Comparison of ENCODE assay signal across 26 mouse cellular contexts in the genomic region with DNA sequence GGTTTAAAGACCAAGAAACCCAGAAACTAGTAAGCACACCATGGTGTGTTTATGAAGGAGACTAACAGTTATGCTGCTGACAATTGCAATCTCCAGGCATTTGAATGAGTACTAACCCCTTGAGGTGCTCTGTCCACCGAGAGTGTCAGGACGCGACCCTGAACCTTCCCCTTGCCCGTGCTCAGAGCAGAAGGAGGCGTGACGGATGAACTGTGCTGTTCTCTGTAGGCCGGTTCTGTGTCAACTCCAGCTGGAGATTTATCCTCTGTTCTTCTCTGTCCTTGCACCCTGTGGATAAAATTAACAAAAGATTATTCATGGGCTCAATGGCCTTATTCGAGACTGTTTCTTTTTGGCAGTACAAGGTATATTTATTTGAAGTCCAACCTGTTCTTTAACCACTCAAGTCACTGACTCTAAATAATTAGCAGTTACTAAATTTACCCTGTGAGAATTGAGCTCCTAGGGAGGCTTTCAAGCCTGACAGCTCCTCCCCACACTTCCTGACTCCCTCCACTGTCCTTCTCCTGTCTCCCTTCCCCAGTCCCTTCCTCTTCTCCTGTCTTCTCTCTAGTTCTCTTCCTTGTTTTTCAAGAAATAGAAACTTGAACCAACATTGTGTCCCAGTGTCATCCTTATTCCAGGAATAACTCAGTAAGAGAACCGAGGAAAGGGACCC.
DNase-seq lines count a peak whose midpoint lies in the region; ATAC-seq and TF ChIP-seq lines count a peak whose summit lies in the region.
"Had no signal": no experiment of that assay in that cellular context is flagged by ENCODE, and none has a peak within 500 bp of the region (broad histone marks: within the 10 kb centered on the region; RNA-seq: fewer than 3 reads in every experiment).

No protein-coding gene starts in this region.

- ATAC-seq in kidney, embryonic 14.5 days (ENCODE audit: low FRiP score, low TSS enrichment) = peak; percentile 60; the same call in 1 of the 2 replicates
- no peak for ATAC-seq in hindbrain, postnatal 0 days
- ATAC-seq: forebrain, postnatal 0 days; intestine, postnatal 0 days; liver, postnatal 0 days; lung, postnatal 0 days had no signal

- H3K9me3 ChIP-seq in kidney, embryonic 14.5 days (ENCODE audit: control insufficient read depth, low read length) = no peaks in the 10 kb centered on the region
- no peaks in the 10 kb centered on the region for H3K9me3 ChIP-seq in hindbrain, postnatal 0 days (ENCODE audit: low read length)
- H3K9me3 ChIP-seq: embryonic facial prominence, embryonic 12.5 days; heart, embryonic 15.5 days; hindbrain, embryonic 15.5 days; limb, embryonic 12.5 days; midbrain, embryonic 10.5 days; stomach, embryonic 15.5 days had no signal

- H3K27ac ChIP-seq in kidney, embryonic 14.5 days (ENCODE audit: low read depth, low read length) = no peak overlapping the region
- H3K27ac ChIP-seq in hindbrain, postnatal 0 days = no peak overlapping the region
- H3K27ac ChIP-seq: embryonic facial prominence, embryonic 12.5 days; gastrocnemius, adult 2 months; heart, embryonic 15.5 days; hindbrain, embryonic 15.5 days; layer of hippocampus, adult 2 months; limb, embryonic 12.5 days; macrophage; midbrain, embryonic 10.5 days; stomach, embryonic 15.5 days had no signal

- no peaks in the 10 kb centered on the region for H3K27me3 ChIP-seq in kidney, embryonic 14.5 days (ENCODE audit: control insufficient read depth, insufficient read depth, low read length)
- H3K27me3 ChIP-seq in hindbrain, postnatal 0 days (ENCODE audit: insufficient read depth, low read length) = no peaks in the 10 kb centered on the region
- H3K27me3 ChIP-seq: embryonic facial prominence, embryonic 12.5 days; heart, embryonic 15.5 days; hindbrain, embryonic 15.5 days; limb, embryonic 12.5 days; stomach, embryonic 15.5 days had no signal

- H3K4me2 ChIP-seq in kidney, embryonic 14.5 days (replicated peaks; ENCODE audit: low read depth, low read length) = no peak overlapping the region
- H3K4me2 ChIP-seq in hindbrain, postnatal 0 days (ENCODE audit: low read depth, low read length) = no peak overlapping the region
- H3K4me2 ChIP-seq: embryonic facial prominence, embryonic 12.5 days; heart, embryonic 15.5 days; hindbrain, embryonic 15.5 days; limb, embryonic 12.5 days; liver, embryonic 11.5 days; stomach, embryonic 15.5 days had no signal

- H3K9ac ChIP-seq in kidney, embryonic 14.5 days (ENCODE audit: low read depth, low read length) = no peak overlapping the region
- no peak overlapping the region for H3K9ac ChIP-seq in hindbrain, postnatal 0 days (replicated peaks; ENCODE audit: low read length)
- H3K9ac ChIP-seq: embryonic facial prominence, embryonic 12.5 days; forebrain, postnatal 0 days; heart, embryonic 15.5 days; hindbrain, embryonic 15.5 days; limb, embryonic 12.5 days; liver, postnatal 0 days; stomach, embryonic 15.5 days had no signal

- no peaks in the 10 kb centered on the region for H3K36me3 ChIP-seq in kidney, embryonic 14.5 days (ENCODE audit: control insufficient read depth, insufficient read depth, low read length)
- H3K36me3 ChIP-seq in hindbrain, postnatal 0 days (ENCODE audit: insufficient read depth, low read length) = no peaks in the 10 kb centered on the region
- H3K36me3 ChIP-seq: embryonic facial prominence, embryonic 12.5 days; heart, embryonic 15.5 days; hindbrain, embryonic 15.5 days; limb, embryonic 12.5 days; midbrain, embryonic 10.5 days; stomach, embryonic 15.5 days had no signal

- 15% methylated on average over 9 of the region's 9 CpGs for WGBS in kidney, embryonic 14.5 days
- 33% methylated on average over 9 of the region's 9 CpGs for WGBS in hindbrain, postnatal 0 days

- H3K4me1 ChIP-seq in kidney, embryonic 14.5 days (ENCODE audit: control insufficient read depth, insufficient read depth, low read length) = peaks cover 3% of the 10 kb centered on the region; the same call in 1 of the 2 replicates
- no peaks in the 10 kb centered on the region for H3K4me1 ChIP-seq in hindbrain, postnatal 0 days (ENCODE audit: insufficient read depth, low read length)
- H3K4me1 ChIP-seq: embryonic facial prominence, embryonic 12.5 days; heart, embryonic 15.5 days; hindbrain, embryonic 15.5 days; limb, embryonic 12.5 days; midbrain, embryonic 10.5 days; stomach, embryonic 15.5 days had no signal

- no peak for TF ChIP-seq CTCF in hindbrain, postnatal 0 days (IDR thresholded peaks at IDR 0.05; ENCODE audit: low read depth)

- DNase-seq in adrenal gland, adult 2 months = peak; percentile 28
- DNase-seq in adrenal gland, adult 18-20 months (ENCODE audit: low spot score in 2 of 2) = no peak
- DNase-seq in kidney, postnatal 36 days = no peak
- DNase-seq in right cerebral cortex, adult 18-20 months = peak; percentile 10
- no peak for DNase-seq in right cerebral cortex, postnatal 14 days
- no peak for DNase-seq in gastrocnemius, adult 18-20 months (ENCODE audit: low spot score)
- no peak for DNase-seq in hindbrain, postnatal 0 days (ENCODE audit: low spot score)
- DNase-seq: cerebellum, adult 11 months; cerebellum, postnatal 10 days; forebrain, postnatal 0 days; gastrocnemius, adult 2 months; kidney, postnatal 14 days; liver, postnatal 0 days; retina, postnatal 1 day had no signal

- H3K4me3 ChIP-seq in kidney, embryonic 14.5 days (ENCODE audit: low read length) = no peak overlapping the region
- no peak overlapping the region for H3K4me3 ChIP-seq in hindbrain, postnatal 0 days (ENCODE audit: low read length)
- H3K4me3 ChIP-seq: embryonic facial prominence, embryonic 12.5 days; gastrocnemius, adult 2 months; heart, embryonic 15.5 days; hindbrain, embryonic 15.5 days; layer of hippocampus, adult 2 months; limb, embryonic 12.5 days; midbrain, embryonic 10.5 days; stomach, embryonic 15.5 days had no signal

Comparison
In these comparisons a context has a peak if more than half of its experiments do, and no peak if none do; other contexts are left out.
1. DNase-seq: peak in adrenal gland, adult 2 months (single experiment) and right cerebral cortex, adult 18-20 months (single experiment); none in adrenal gland, adult 18-20 months (0 of 2), kidney, postnatal 36 days (0 of 2), right cerebral cortex, postnatal 14 days (single experiment), gastrocnemius, adult 18-20 months (single experiment) and hindbrain, postnatal 0 days (single experiment).